In genomic region chr17:78992303-78993027, GRCm38 (mm10) we compare ENCODE assay signal across 1 mouse cellular context.
TF ChIP-seq lines count a peak whose summit lies in the region.

No protein-coding gene starts in this region.

TF ChIP-seq in CH12.LX, 34 proteins besides CTCF, POLR2A, EP300 and RAD21:
- no peak for TF ChIP-seq KAT2A (IDR thresholded peaks at IDR 0.05; ENCODE audit: insufficient replicate concordance, low read length)
- 0 out of 2 replicates have a peak, but pooled peaks have one; percentile 6 for TF ChIP-seq ZKSCAN1 (IDR thresholded peaks at IDR 0.05; ENCODE audit: borderline replicate concordance, low read depth, low read length)
